Mouse (Mus musculus) lung, embryonic 15.5 days (tissue): ENCODE data around the gene Gm15217. TPM values are rescaled to one million over a fixed set of nuclear protein-coding genes. Genes with fewer than 3 reads are reported as not detected.

Source experiments
- ATAC-seq: fragments of 200-750 bp; cut with Nextera tagmentation; 2 replicates; pipeline ENCODE4 v1.8.0; 2017; ENCODE audit warnings: moderate number of reproducible peaks, borderline replicate concordance; ENCODE audit not compliant: low FRiP score, low TSS enrichment; ENCODE audit errors: extremely low read depth
- H3K27ac ChIP-seq: fragments of 300-500 bp; sonication (generic); 2 replicates; pipeline ENCODE4 v1.5.1; 2015; ENCODE audit warnings: moderate library complexity, mild to moderate bottlenecking, inconsistent platforms
- H3K27me3 ChIP-seq: fragments of 300-500 bp; sonication (generic); 2 replicates; pipeline ENCODE4 v1.6.1; 2015; ENCODE audit warnings: inconsistent platforms
- H3K36me3 ChIP-seq: fragments of 300-500 bp; sonication (generic); 2 replicates; pipeline ENCODE4 v1.6.1; 2015; ENCODE audit warnings: inconsistent platforms
- H3K4me1 ChIP-seq: fragments of 300-500 bp; sonication (generic); 2 replicates; pipeline ENCODE4 v1.6.1; 2015; ENCODE audit warnings: inconsistent platforms
- H3K4me2 ChIP-seq: fragments of 300-500 bp; sonication (generic); 2 replicates; pipeline ENCODE4 v1.6.1; 2015; ENCODE audit warnings: inconsistent platforms, mild to moderate bottlenecking, moderate library complexity
- H3K4me3 ChIP-seq: fragments of 300-500 bp; sonication (generic); 2 replicates; pipeline ENCODE4 v1.5.1; 2015; ENCODE audit warnings: mild to moderate bottlenecking, inconsistent platforms
- H3K9ac ChIP-seq: fragments of 300-500 bp; sonication (generic); 2 replicates; pipeline ENCODE4 v1.6.1; 2015; ENCODE audit warnings: inconsistent platforms
- H3K9me3 ChIP-seq: fragments of 300-500 bp; sonication (generic); 2 replicates; pipeline ENCODE4 v1.6.1; 2016; ENCODE audit warnings: inconsistent platforms
- WGBS: fragments of 180-500 bp; shearing (Covaris S2); methylation state at CpG from one replicate; pipeline ENCODE4 v1.1.7; 2015; 5-methylcytosine and 5-hydroxymethylcytosine counted together
- polyA plus RNA-seq: library from polyadenylated mRNA; unstranded; fragments of >200 nt; fragmentation: Nextera tagmentation; extraction: Ambion mirVana; gene quantifications from 2 replicates; pipeline ENCODE4 v1.2.1, GENCODE M21; 2015

The Gm15217 gene
- polyA plus RNA-seq, 1 experiment from 2014 or later = 0.21 TPM

DNA sequence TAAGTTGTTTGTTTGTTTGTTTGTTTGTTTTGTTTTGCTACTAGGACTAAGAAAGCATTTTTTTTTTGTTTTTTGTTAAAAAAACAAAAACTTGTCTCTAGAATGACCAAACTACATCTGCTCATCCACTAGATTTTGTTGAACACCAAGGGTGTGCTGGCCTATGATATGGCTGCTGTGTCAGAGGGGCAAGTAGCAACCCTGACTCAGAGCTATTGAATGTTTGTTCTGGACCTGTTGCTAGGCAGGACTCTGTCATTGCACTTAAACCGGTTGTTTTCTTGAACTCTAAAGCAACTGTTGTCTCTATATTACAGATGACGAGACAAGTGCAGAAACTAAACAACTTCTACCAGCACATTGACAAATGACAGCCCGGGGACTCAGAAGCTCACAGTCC is 29.1 kb downstream of the Gm15217 start:
- no peak for ATAC-seq
- no peak overlapping the region for H3K4me2 ChIP-seq
- 65% methylated on average over 3 of the region's 3 CpGs for WGBS
- no peak overlapping the region for H3K4me3 ChIP-seq
- no peak overlapping the region for H3K27ac ChIP-seq
- H3K9ac ChIP-seq = no peak overlapping the region
- no peaks in the 10 kb centered on the region for H3K27me3 ChIP-seq
- no peaks in the 10 kb centered on the region for H3K9me3 ChIP-seq
- H3K4me1 ChIP-seq = no peaks in the 10 kb centered on the region
- H3K36me3 ChIP-seq = no peaks in the 10 kb centered on the region

DNA sequence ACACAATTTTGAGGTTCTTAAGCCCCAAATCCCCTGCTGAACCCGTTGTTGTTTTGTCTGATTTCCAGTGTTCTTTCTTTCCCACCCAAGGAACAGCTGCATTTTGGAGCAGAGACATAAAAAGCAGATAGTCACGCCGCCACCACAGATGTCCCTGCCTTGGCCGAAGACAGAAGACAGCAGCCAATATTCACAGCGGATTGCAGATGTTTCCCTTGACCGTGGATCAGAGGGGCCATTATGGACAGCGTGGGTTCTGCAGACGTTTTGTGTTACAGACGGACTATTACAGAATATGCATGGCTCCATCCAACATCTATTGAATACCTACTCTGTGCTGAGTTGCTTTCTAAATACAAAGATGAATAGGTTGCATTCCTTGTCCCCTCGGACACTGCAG is 29.8 kb downstream of the Gm15217 start:
- Histone ChIP-seq H3K4me2 (no peak overlapping the region), H3K27me3 (no peaks in the 10 kb centered on the region), H3K4me1 (no peaks in the 10 kb centered on the region), H3K4me3 (no peak overlapping the region), H3K9me3 (no peaks in the 10 kb centered on the region), H3K27ac (no peak overlapping the region), H3K9ac (no peak overlapping the region), H3K36me3 (no peaks in the 10 kb centered on the region)
- peak; percentile 31; the same call in 1 of the 2 replicates for ATAC-seq
- 68% methylated on average over 10 of the region's 10 CpGs for WGBS

DNA sequence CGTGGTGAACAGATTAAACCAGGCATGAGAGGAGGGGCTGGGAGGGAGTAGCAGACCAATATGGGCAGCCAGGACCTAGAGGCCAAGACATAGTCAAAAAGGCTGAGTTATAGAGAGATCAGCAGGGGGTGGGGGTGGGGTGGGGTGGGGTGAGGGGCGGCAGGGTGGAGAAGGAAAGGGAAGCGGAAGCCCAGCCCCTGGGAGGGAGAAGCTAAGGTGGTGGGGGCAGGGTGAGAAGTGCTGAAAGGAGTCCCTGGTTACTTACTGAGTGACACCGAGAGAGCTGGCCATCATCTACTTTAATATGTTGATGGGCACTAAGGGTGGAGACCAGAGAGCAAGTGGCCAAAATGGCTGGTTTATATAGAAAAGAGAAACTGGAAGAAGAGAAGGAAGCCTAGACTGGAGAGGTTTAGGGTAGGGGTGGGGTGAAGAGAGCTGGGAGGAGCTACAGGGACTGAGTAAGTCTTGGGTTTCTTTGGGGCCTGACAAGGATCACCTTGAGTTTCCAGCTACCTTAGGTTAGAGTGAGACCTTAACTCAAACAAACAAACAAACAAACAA is 31.4 kb downstream of the Gm15217 start:
- Histone ChIP-seq H3K36me3 (no peaks in the 10 kb centered on the region), H3K4me1 (no peaks in the 10 kb centered on the region), H3K9ac (no peak overlapping the region), H3K4me3 (no peak overlapping the region), H3K27ac (no peak overlapping the region), H3K4me2 (no peak overlapping the region), H3K9me3 (no peaks in the 10 kb centered on the region), H3K27me3 (no peaks in the 10 kb centered on the region)
- 57% methylated on average over 4 of the region's 4 CpGs for WGBS
- ATAC-seq = no peak

GRCm38 (mm10) chr14:46412497-46413000 is 33.3 kb downstream of the Gm15217 start:
- 64% methylated on average over 7 of the region's 7 CpGs for WGBS
- no peaks in the 10 kb centered on the region for H3K4me1 ChIP-seq

DNA sequence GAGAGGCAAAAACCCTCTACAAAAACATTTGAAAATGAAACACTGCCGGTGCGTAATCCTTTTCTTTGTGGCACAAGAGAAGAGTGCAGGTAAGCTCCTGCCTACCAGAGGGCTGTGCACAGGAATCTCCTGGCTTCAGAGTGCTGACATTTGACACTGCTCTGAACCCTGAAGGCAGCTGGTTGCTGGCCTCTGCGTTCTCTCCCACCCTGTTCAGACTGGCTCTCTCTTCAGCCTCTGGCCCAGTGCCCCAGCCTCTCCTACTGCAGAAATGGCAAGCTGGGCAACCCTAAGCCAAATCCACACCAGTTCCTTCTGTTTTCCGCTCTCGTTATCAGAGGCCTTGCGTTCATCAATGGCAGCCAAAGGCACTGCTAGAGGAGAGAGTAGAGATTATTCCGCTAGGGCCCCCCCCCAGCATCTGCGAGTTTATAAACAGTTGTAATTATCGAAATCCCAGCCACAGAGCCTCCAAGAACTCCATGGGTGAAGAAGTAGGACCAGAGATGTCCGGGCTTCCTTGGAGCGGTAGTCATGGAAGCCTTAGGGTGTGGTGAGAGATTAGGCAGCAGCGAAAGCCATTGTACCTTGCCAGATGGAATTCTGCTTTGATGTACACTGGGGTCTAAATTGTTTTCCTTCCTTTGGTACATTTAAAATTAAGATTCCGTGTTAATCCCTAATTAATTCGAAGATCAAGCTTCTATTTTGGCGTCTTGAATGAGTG is 39.3 kb downstream of the Gm15217 start:
- no peak overlapping the region for H3K4me2 ChIP-seq
- no peak overlapping the region for H3K27ac ChIP-seq
- H3K4me1 ChIP-seq = no peaks in the 10 kb centered on the region
- no peaks in the 10 kb centered on the region for H3K36me3 ChIP-seq
- no peaks in the 10 kb centered on the region for H3K9me3 ChIP-seq
- no peak overlapping the region for H3K9ac ChIP-seq
- no peak overlapping the region for H3K4me3 ChIP-seq
- ATAC-seq = no peak
- no peaks in the 10 kb centered on the region for H3K27me3 ChIP-seq
- 79% methylated on average over 15 of the region's 15 CpGs for WGBS

More at GRCm38 (mm10) chr14:46412497-46413000, 33.3 kb downstream of the Gm15217 start:
- H3K27me3 ChIP-seq = no peaks in the 10 kb centered on the region
- ATAC-seq = no peak
- no peaks in the 10 kb centered on the region for H3K9me3 ChIP-seq
- no peak overlapping the region for H3K4me3 ChIP-seq
- H3K4me2 ChIP-seq = no peak overlapping the region
- no peaks in the 10 kb centered on the region for H3K36me3 ChIP-seq
- no peak overlapping the region for H3K9ac ChIP-seq
- H3K27ac ChIP-seq = no peak overlapping the region

DNA sequence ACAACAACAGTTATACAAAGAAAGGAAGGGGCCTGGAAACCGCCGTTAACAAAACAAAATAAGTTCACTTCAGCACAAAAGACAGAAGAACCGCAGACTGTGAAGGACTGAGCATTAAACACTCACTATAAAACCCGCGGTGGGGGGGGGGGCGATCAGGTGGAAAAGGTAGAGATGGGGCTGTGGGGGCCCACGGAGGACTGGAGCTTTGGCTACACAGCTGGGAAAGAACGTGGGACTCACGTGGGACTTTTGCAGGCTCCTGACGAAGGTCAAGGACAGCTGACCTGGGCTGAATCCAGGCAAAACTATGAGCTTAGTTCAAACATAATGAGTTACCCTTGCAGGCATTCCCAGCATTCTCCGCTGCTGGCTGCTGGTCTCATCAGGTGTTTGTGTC is 40.1 kb downstream of the Gm15217 start:
- Histone ChIP-seq H3K9ac (no peak overlapping the region), H3K27ac (no peak overlapping the region), H3K27me3 (no peaks in the 10 kb centered on the region), H3K4me3 (no peak overlapping the region), H3K4me1 (no peaks in the 10 kb centered on the region), H3K4me2 (no peak overlapping the region), H3K9me3 (no peaks in the 10 kb centered on the region), H3K36me3 (no peaks in the 10 kb centered on the region)
- 51% methylated on average over 11 of the region's 11 CpGs for WGBS
- no peak for ATAC-seq

- Histone ChIP-seq H3K36me3 (no peaks in the 10 kb centered on the region), H3K27me3 (no peaks in the 10 kb centered on the region), H3K4me2 (no peak overlapping the region), H3K9me3 (no peaks in the 10 kb centered on the region), H3K27ac (no peak overlapping the region), H3K9ac (no peak overlapping the region), H3K4me1 (no peaks in the 10 kb centered on the region), H3K4me3 (no peak overlapping the region)
- WGBS = 63% methylated on average over 3 of the region's 3 CpGs
- no peak for ATAC-seq
Observed at GRCm38 (mm10) chr14:46421823-46422222, 42.6 kb downstream of the Gm15217 start.

DNA sequence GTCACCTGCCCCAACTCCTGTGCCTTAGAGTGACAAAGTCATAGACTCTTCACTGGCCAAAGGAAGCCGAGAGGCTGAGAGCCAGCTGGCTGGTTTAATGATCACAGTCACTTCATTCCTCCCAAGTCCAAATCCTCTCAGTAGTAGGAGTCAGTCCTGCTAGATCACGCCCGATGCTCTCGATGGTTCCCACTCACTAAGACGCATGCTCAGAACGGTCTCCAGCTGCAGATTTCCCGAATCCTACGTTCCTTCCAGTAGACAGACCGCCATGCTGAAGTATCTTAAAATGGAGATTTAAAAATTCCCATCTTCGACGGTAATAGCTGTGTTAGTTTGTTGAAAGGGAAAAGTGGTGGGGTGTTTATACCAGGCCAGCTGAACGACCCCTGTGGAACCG is 48.0 kb downstream of the Gm15217 start:
- Histone ChIP-seq H3K36me3 (no peaks in the 10 kb centered on the region), H3K27me3 (no peaks in the 10 kb centered on the region), H3K27ac (no peak overlapping the region), H3K4me2 (no peak overlapping the region), H3K9me3 (no peaks in the 10 kb centered on the region), H3K9ac (no peak overlapping the region), H3K4me1 (no peaks in the 10 kb centered on the region), H3K4me3 (no peak overlapping the region)
- 84% methylated on average over 13 of the region's 13 CpGs for WGBS
- ATAC-seq = no peak

GRCm38 (mm10) chr14:46430231-46430630 is 51.0 kb downstream of the Gm15217 start:
- no peak overlapping the region for H3K4me2 ChIP-seq
- no peak overlapping the region for H3K27ac ChIP-seq
- ATAC-seq = no peak
- no peak overlapping the region for H3K4me3 ChIP-seq
- WGBS = 92% methylated on average over 5 of the region's 5 CpGs
- no peak overlapping the region for H3K9ac ChIP-seq
- H3K4me1 ChIP-seq = 0 out of 2 replicates have a peak, but pooled peaks cover 2% of the 10 kb centered on the region
- no peaks in the 10 kb centered on the region for H3K9me3 ChIP-seq
- no peaks in the 10 kb centered on the region for H3K27me3 ChIP-seq
- H3K36me3 ChIP-seq = no peaks in the 10 kb centered on the region

Other genes with a start within 250 kb of the Gm15217 start
- gene Bmp4, start 11.3 kb downstream of the Gm15217 start, polyA plus RNA-seq = 69.8 and 81.1 TPM in 2 replicates